Mouse (Mus musculus) frontal cortex, postnatal 36 days (tissue): ENCODE data around the gene Slc15a4.

Source experiments
- DNase-seq, 2 experiments: peaks; one replicate each; pipeline ENCODE4 v3.0.0; 2022; ENCODE audit warnings: low spot score in 2 of 2

The Slc15a4 gene

GRCm38 (mm10) chr5:127621108-127621507, 11.6 kb downstream of the Slc15a4 start:
- no peak for DNase-seq

GRCm38 (mm10) chr5:127620371-127620770, 12.3 kb downstream of the Slc15a4 start:
- DNase-seq, result no peak

- DNase-seq, result no peak
Observed at GRCm38 (mm10) chr5:127618834-127619233, 13.9 kb downstream of the Slc15a4 start.

GRCm38 (mm10) chr5:127616884-127617635, 15.6 kb downstream of the Slc15a4 start:
- DNase-seq, result peak; percentile 98 to 99

GRCm38 (mm10) chr5:127616151-127616550, 16.5 kb downstream of the Slc15a4 start:
- no peak for DNase-seq

GRCm38 (mm10) chr5:127615459-127615858, 17.2 kb downstream of the Slc15a4 start:
- no peak for DNase-seq

GRCm38 (mm10) chr5:127612397-127612796, 20.3 kb downstream of the Slc15a4 start:
- no peak for DNase-seq

- DNase-seq, result no peak
Observed at GRCm38 (mm10) chr5:127611881-127612280, 20.8 kb downstream of the Slc15a4 start.

GRCm38 (mm10) chr5:127610787-127611509, 21.7 kb downstream of the Slc15a4 start:
- peak in 1 of 2 experiments; percentile 48 for DNase-seq

GRCm38 (mm10) chr5:127609191-127609714, 23.4 kb downstream of the Slc15a4 start:
- no peak for DNase-seq

GRCm38 (mm10) chr5:127607507-127607906, 25.2 kb downstream of the Slc15a4 start:
- DNase-seq, result no peak

- no peak for DNase-seq
Observed at GRCm38 (mm10) chr5:127602996-127603395, 29.7 kb downstream of the Slc15a4 start.

- peak in 1 of 2 experiments; percentile 24 for DNase-seq
Observed at GRCm38 (mm10) chr5:127596862-127597261, 35.8 kb downstream of the Slc15a4 start.

- DNase-seq, result no peak
Observed at GRCm38 (mm10) chr5:127595676-127596075, 37.0 kb downstream of the Slc15a4 start.

GRCm38 (mm10) chr5:127592854-127593253, 39.8 kb downstream of the Slc15a4 start:
- DNase-seq, result peak in 1 of 2 experiments; percentile 47

GRCm38 (mm10) chr5:127592406-127592805, 40.3 kb downstream of the Slc15a4 start:
- no peak for DNase-seq

GRCm38 (mm10) chr5:127587854-127588253, 44.8 kb downstream of the Slc15a4 start:
- no peak for DNase-seq

- peak in 1 of 2 experiments; percentile 27 for DNase-seq
Observed at GRCm38 (mm10) chr5:127583658-127584057, 49.0 kb downstream of the Slc15a4 start.

- peak in 1 of 2 experiments; percentile 14 for DNase-seq
Observed at GRCm38 (mm10) chr5:127577419-127577818, 55.3 kb downstream of the Slc15a4 start.

- DNase-seq, result no peak
Observed at GRCm38 (mm10) chr5:127567165-127567741, 65.4 kb downstream of the Slc15a4 start.

- DNase-seq, result no peak
Observed at GRCm38 (mm10) chr5:127561086-127561485, 71.6 kb downstream of the Slc15a4 start.

- DNase-seq, result no peak
Observed at GRCm38 (mm10) chr5:127548136-127548535, 84.6 kb downstream of the Slc15a4 start.
